Mouse (Mus musculus) kidney, embryonic 14.5 days (tissue): ENCODE measurements around the gene Mfsd9. TPM values are rescaled to one million over a fixed set of nuclear protein-coding genes. Genes with fewer than 3 reads are reported as not detected.
A peak's percentile ranks its signal among the peaks of the same experiment; 100 is the strongest.

Experiments
- ATAC-seq: fragments of 200-750 bp; cut with Nextera tagmentation; 2 replicates; pipeline ENCODE4 v1.8.0; 2017; ENCODE audit warnings: moderate number of reproducible peaks, mild to moderate bottlenecking, moderate TSS enrichment, moderate library complexity; ENCODE audit not compliant: low FRiP score, low TSS enrichment
- H3K27ac ChIP-seq: fragments of 300-500 bp; sonication (generic); 2 replicates; pipeline ENCODE4 v1.5.1; 2014; ENCODE audit warnings: low read depth, mild to moderate bottlenecking, low read length, moderate library complexity, mixed read lengths
- H3K27me3 ChIP-seq: fragments of 300-500 bp; sonication (generic); 2 replicates; pipeline ENCODE4 v1.6.1; 2014; ENCODE audit warnings: mild to moderate bottlenecking, low read length; ENCODE audit not compliant: control insufficient read depth, insufficient read depth
- H3K36me3 ChIP-seq: fragments of 300-500 bp; sonication (generic); 2 replicates; pipeline ENCODE4 v1.6.1; 2014; ENCODE audit warnings: low read length, mixed read lengths; ENCODE audit not compliant: control insufficient read depth, insufficient read depth
- H3K4me1 ChIP-seq: fragments of 300-500 bp; sonication (generic); 2 replicates; pipeline ENCODE4 v1.6.1; 2014; ENCODE audit warnings: low read length, mixed read lengths; ENCODE audit not compliant: control insufficient read depth, insufficient read depth
- H3K4me2 ChIP-seq: fragments of 300-500 bp; sonication (generic); replicated peaks from 2 replicates; pipeline ENCODE4 v1.6.1; 2014; ENCODE audit warnings: low read depth, mild to moderate bottlenecking, low read length
- H3K4me3 ChIP-seq: fragments of 300-500 bp; sonication (generic); 2 replicates; pipeline ENCODE4 v1.5.1; 2014; ENCODE audit warnings: mild to moderate bottlenecking, low read length
- H3K9ac ChIP-seq: fragments of 300-500 bp; sonication (generic); 2 replicates; pipeline ENCODE4 v1.6.1; 2014; ENCODE audit warnings: low read depth, mild to moderate bottlenecking, low read length, moderate library complexity
- H3K9me3 ChIP-seq: fragments of 300-500 bp; sonication (generic); 2 replicates; pipeline ENCODE4 v1.6.1; 2016; ENCODE audit warnings: low read length; ENCODE audit not compliant: control insufficient read depth
- WGBS: fragments of 180-500 bp; shearing (Covaris S2); extraction: QIAGEN DNeasy Blood & Tissue Kit; methylation state at CpG from one replicate; pipeline ENCODE4 v1.1.7; 2014; 5-methylcytosine and 5-hydroxymethylcytosine counted together
- polyA plus RNA-seq: library from polyadenylated mRNA; unstranded; fragments of >200 nt; fragmentation: Nextera tagmentation; extraction: Ambion mirVana; gene quantifications from 2 replicates; pipeline ENCODE4 v1.2.1, GENCODE M21; 2014

Gene Mfsd9
- polyA plus RNA-seq, 1 experiment from 2014 or later: 4.5 TPM

DNA sequence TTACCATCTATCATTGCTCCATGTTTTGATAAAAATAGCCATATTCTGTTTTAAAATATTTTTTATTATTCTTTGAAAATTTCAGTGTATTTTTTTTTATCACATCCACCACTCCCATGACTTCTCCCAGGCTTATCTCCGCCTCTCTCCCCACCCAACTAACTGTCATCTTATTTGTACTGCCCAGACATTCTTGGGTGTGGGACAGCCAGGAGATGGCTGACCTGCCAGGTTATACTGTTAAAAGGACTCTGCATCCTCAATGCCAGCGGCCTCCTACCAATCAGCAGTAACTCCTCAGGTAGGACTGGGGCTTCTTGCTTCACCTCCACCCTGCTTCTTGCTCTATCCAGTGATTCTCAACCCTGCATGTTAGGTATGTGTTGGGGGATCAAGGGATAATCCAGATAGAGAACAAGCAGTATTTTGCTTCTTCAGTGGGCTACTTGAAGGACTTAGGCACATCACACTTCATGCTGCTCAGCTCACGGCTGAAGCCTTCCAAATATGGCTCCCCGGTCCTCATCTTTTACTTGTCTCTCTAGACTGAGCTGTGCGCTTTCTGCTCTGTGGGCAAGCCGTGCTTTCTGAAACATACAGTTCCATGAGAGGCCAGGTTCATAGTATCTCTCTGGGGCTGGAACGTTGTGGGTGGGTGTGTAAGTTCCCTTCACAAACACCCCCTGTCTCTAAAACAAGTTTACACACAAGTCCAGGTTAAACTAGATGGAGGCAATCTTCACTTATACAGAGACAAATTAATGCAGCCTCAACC is 19.1 kb downstream of the Mfsd9 start:
- Histone ChIP-seq H3K4me2 (no peak overlapping the region), H3K36me3 (no peaks in the 10 kb centered on the region; the same call in 1 of the 2 replicates), H3K9me3 (no peaks in the 10 kb centered on the region), H3K27me3 (no peaks in the 10 kb centered on the region), H3K4me3 (no peak overlapping the region), H3K4me1 (no peaks in the 10 kb centered on the region), H3K27ac (no peak overlapping the region), H3K9ac (no peak overlapping the region)
- ATAC-seq: no peak
- WGBS: 87% methylated on average over 7 of the region's 7 CpGs

DNA sequence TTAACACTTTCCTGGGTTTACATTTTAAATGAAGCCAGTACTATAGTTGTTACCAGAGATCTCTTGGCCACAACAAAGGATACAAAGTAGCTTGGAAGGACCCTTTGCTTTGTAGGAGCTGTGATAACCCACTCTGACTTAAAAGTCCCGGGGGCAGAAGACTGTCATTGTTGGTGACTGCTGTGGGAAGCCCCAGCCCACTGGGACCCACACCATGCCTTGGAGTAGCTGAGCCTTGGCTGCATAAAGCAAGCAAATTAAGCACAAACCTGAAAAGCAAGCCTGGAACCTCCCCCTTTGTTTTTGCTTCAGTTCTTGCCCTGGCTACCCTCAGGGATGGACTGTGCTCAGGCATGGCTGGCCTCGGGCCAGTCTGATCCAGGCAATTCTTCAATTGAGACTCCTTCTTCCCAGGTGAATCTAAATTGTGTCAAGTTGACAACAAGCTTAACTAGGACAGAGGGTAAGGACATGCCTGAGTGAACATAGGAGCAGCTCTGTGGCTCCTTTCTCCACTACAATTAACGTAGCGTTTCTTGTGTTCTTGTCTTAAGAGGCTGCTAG is 21.1 kb downstream of the Mfsd9 start:
- H3K9ac ChIP-seq: no peak overlapping the region
- H3K4me1 ChIP-seq: no peaks in the 10 kb centered on the region
- H3K27me3 ChIP-seq: no peaks in the 10 kb centered on the region
- ATAC-seq: peak; percentile 57; the same call in 1 of the 2 replicates
- no peak overlapping the region for H3K4me2 ChIP-seq
- WGBS: 42% methylated on average over 4 of the region's 4 CpGs
- H3K36me3 ChIP-seq: no peaks in the 10 kb centered on the region; the same call in 1 of the 2 replicates
- no peak overlapping the region for H3K27ac ChIP-seq
- H3K4me3 ChIP-seq: no peak overlapping the region
- no peaks in the 10 kb centered on the region for H3K9me3 ChIP-seq

DNA sequence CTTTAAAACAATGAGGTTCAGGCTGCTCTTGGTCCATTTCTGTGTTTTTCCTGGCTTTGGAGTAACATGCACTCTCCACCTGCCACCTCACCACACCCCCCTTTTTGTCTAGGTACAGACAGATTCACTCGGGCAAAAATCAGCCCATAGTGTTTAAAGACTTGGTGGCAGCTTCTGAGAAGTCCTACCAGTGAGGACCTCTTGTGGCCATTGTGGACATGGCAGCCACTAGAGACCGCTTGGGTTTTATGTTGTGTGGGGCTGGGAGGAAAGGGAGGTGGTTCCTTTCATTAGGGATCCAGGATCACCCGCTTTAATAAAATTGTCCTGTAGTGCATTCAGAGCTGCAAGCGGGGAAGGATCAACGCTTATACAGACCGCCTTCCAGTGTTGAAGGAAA is 21.9 kb downstream of the Mfsd9 start:
- no peaks in the 10 kb centered on the region for H3K27me3 ChIP-seq
- no peak overlapping the region for H3K4me3 ChIP-seq
- H3K27ac ChIP-seq: no peak overlapping the region
- H3K36me3 ChIP-seq: no peaks in the 10 kb centered on the region
- 36% methylated on average over 6 of the region's 6 CpGs for WGBS
- H3K9ac ChIP-seq: no peak overlapping the region
- no peaks in the 10 kb centered on the region for H3K4me1 ChIP-seq
- H3K4me2 ChIP-seq: no peak overlapping the region
- no peak for ATAC-seq
- H3K9me3 ChIP-seq: no peaks in the 10 kb centered on the region

DNA sequence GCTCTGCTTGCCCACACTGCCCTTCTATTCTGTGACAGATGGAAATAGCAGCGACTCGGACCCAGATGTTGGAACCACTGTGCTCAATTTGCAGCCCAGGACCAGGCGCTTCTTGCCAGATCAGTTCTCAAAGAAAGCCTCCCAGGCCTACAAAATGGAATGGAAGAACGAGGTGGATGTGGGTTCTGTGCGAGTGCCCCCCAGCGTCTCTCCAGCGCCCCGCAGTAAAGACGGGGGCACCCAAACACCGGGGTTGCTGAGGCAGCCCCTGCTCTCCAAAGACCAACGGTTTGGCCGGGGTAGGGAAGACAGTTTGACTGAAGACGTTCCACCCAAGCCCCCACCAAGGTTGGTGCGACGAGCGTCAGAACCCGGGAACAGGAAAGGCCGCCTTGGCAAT is 22.9 kb downstream of the Mfsd9 start:
- H3K27me3 ChIP-seq: no peaks in the 10 kb centered on the region
- H3K36me3 ChIP-seq: no peaks in the 10 kb centered on the region
- 88% methylated on average over 18 of the region's 18 CpGs for WGBS
- H3K4me2 ChIP-seq: no peak overlapping the region
- no peaks in the 10 kb centered on the region for H3K9me3 ChIP-seq
- no peak overlapping the region for H3K9ac ChIP-seq
- ATAC-seq: no peak
- H3K4me1 ChIP-seq: no peaks in the 10 kb centered on the region
- no peak overlapping the region for H3K4me3 ChIP-seq
- no peak overlapping the region for H3K27ac ChIP-seq

DNA sequence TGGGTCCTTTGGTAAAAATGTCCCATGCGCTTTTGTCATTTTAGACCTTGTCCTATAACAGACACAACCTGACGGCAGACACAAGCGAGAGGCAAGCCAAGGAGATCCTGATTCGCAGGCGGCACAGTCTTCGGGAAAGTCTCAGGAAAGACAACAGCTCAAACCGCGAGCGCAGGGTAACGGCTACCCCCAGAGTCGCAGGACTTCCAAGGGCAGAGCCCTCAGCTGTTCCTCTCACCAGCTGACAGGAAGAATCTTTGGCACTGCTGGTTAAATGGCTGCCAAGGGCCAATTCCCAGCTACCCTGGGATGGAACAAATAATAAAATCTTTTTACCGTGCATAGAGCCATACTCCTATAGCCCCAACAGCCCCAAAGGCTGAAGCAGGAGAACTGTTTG is 25.0 kb downstream of the Mfsd9 start:
- H3K4me2 ChIP-seq: no peak overlapping the region
- no peak for ATAC-seq
- no peaks in the 10 kb centered on the region for H3K36me3 ChIP-seq
- no peak overlapping the region for H3K27ac ChIP-seq
- H3K9ac ChIP-seq: no peak overlapping the region
- H3K4me1 ChIP-seq: no peaks in the 10 kb centered on the region
- H3K4me3 ChIP-seq: no peak overlapping the region
- H3K27me3 ChIP-seq: no peaks in the 10 kb centered on the region
- WGBS: 80% methylated on average over 12 of the region's 12 CpGs
- H3K9me3 ChIP-seq: no peaks in the 10 kb centered on the region

DNA sequence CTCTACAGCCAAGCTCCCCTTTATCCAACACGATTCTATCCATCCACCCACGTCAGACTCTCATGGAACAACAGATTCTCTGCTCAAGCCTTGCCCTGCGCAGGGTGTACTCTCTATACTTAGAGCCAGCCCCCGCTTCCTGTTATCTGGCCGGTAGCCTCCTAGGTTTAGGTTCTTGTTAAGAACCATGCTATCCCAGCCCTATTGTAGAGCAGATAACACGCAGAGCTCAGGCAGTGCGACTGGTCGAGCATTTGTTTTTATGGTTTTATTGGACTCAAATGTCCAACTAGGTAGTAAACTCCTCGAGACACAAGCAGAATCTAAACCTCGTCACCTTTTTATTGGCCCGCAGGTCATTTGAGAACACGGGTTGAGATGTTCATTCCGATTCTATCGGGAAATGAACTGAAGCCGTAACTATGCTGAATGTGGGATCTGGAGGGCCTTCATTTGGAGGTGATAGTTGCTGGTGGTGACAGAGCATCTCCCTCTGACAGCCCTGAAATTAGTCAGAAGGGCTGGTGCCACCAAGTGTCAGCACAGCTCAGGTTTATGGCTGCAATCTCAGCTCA is 25.7 kb downstream of the Mfsd9 start:
- H3K4me1 ChIP-seq: no peaks in the 10 kb centered on the region
- H3K9ac ChIP-seq: no peak overlapping the region; the same call in 1 of the 2 replicates
- WGBS: 34% methylated on average over 15 of the region's 15 CpGs
- H3K36me3 ChIP-seq: no peaks in the 10 kb centered on the region
- H3K27ac ChIP-seq: no peak overlapping the region
- H3K4me2 ChIP-seq: no peak overlapping the region
- H3K9me3 ChIP-seq: no peaks in the 10 kb centered on the region
- ATAC-seq: no peak
- no peaks in the 10 kb centered on the region for H3K27me3 ChIP-seq
- H3K4me3 ChIP-seq: no peak overlapping the region

DNA sequence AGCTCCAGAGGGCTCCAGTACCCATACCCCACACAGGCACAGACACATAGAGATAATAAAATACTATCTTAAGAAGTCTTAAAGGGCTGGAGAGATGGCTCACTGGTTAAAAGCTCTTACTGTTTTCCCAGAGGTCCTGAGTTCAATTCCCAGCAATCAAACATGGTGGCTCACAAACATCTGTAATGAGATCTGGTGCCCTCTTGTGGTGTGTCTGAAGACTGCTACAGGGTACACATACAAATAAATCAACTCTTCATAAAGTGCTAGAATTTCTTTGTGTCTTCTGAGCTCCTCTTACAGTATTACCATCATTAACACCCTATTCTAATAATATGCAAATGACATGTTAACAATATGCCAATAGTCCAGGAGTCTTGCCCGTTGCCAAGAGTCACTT is 26.4 kb downstream of the Mfsd9 start:
- 84% methylated on average over 1 of the region's 1 CpGs for WGBS
- Histone ChIP-seq H3K9me3 (no peaks in the 10 kb centered on the region), H3K27me3 (no peaks in the 10 kb centered on the region), H3K36me3 (no peaks in the 10 kb centered on the region), H3K4me2 (no peak overlapping the region), H3K9ac (no peak overlapping the region), H3K4me3 (no peak overlapping the region), H3K4me1 (no peaks in the 10 kb centered on the region), H3K27ac (no peak overlapping the region)
- no peak for ATAC-seq

DNA sequence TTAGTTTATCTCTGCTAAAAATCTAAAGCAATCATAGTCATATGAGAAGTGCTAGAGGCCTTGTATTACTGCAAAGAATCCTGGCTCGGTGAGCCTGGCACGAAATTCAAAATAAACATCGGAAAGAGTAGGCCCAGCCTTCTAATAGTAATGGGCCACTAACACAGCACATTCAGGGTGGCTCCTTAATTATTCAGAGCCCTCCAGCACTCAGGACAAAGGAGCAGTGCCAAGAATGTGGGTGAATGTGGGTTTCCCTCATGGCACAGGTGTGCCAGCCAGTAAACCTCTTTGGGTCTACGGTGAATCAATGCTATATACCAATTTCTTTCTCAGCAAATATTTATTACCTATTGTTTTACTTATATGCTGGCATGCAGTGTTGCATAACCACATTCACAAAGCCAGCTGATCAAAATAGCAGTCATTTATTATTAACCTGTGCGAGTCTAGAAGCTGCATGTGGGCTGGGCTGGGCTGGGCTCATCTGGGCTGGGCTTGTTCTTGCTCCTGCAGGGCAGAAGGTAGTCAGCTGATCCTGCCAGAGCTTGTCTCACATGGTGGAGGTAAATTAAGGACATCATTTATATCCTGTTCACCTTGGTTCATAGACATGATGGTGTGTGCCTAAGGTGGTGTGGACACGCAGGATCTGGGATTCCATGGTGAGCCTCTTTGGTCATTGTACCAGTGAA is 30.6 kb downstream of the Mfsd9 start:
- Histone ChIP-seq H3K4me2 (no peak overlapping the region), H3K4me1 (no peaks in the 10 kb centered on the region), H3K9me3 (no peaks in the 10 kb centered on the region), H3K27ac (no peak overlapping the region; the same call in 1 of the 2 replicates), H3K4me3 (no peak overlapping the region), H3K27me3 (no peaks in the 10 kb centered on the region), H3K36me3 (no peaks in the 10 kb centered on the region), H3K9ac (no peak overlapping the region)
- WGBS: 77% methylated on average over 6 of the region's 6 CpGs
- ATAC-seq: no peak

DNA sequence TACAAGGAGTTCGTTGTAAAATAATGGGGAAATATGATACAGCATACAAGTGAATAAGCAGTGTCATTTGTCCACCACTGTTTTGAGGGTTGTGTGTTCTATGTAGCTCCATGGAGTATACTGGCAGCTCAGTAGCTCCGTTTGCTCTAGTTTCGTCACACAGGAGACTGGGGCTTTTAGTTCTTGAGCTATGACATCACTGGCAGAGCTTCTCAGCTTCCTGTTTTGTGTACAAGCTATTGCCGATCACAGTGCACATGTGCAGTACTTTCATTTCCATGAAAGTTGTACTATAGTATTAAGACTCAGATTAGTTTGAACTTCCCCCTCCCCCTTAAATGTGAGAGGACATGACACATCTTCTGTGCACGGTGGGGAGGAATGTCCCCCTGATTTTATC is 44.4 kb downstream of the Mfsd9 start:
- no peaks in the 10 kb centered on the region for H3K9me3 ChIP-seq
- H3K4me2 ChIP-seq: no peak overlapping the region
- H3K4me3 ChIP-seq: no peak overlapping the region
- no peak for ATAC-seq
- H3K27ac ChIP-seq: no peak overlapping the region
- no peaks in the 10 kb centered on the region for H3K4me1 ChIP-seq
- no peak overlapping the region for H3K9ac ChIP-seq
- H3K27me3 ChIP-seq: no peaks in the 10 kb centered on the region
- H3K36me3 ChIP-seq: no peaks in the 10 kb centered on the region
- 78% methylated on average over 5 of the region's 5 CpGs for WGBS
